Mouse (Mus musculus) myocyte (in vitro differentiated cells): ENCODE results near the gene Mamstr. TPM values are rescaled to one million over a fixed set of nuclear protein-coding genes. Genes with fewer than 3 reads are reported as not detected.

Experiments used
- H3K27me3 ChIP-seq: one replicate; pipeline ENCODE4 v1.6.1; 2011; ENCODE audit not compliant: control insufficient read depth, insufficient read depth, insufficient read length
- H3K36me3 ChIP-seq: one replicate; pipeline ENCODE4 v1.6.1; 2011; ENCODE audit not compliant: control insufficient read depth, insufficient read depth
- H3K4me2 ChIP-seq: one replicate; pipeline ENCODE4 v1.6.1; 2011; ENCODE audit warnings: low read depth, control low read depth
- H3K4me3 ChIP-seq: one replicate; pipeline ENCODE4 v1.5.1; 2011; ENCODE audit warnings: mild to moderate bottlenecking, control low read depth, moderate library complexity
- H3K79me2 ChIP-seq: one replicate; pipeline ENCODE4 v1.6.1; 2011; ENCODE audit not compliant: control insufficient read depth, insufficient read depth
- H3ac ChIP-seq: one replicate; pipeline ENCODE4 v1.6.1; 2011; ENCODE audit not compliant: control insufficient read depth, insufficient read length
- CEBPB ChIP-seq: IDR thresholded peaks from 2 replicates; pipeline ENCODE4 v1.6.1; 2011; ENCODE audit warnings: mild to moderate bottlenecking, moderate library complexity; ENCODE audit not compliant: poor library complexity, insufficient read depth, severe bottlenecking
- E2F4 ChIP-seq: IDR thresholded peaks from one replicate; pipeline ENCODE4 v1.6.1; 2011; ENCODE audit warnings: mild to moderate bottlenecking, control low read depth, moderate library complexity; ENCODE audit not compliant: insufficient read depth
- MAX ChIP-seq: IDR thresholded peaks from one replicate; pipeline ENCODE4 v1.6.1; 2011; ENCODE audit warnings: low read depth, mild to moderate bottlenecking, control low read depth
- MYOD1 ChIP-seq, 3 experiments: IDR thresholded peaks; one replicate each; pipeline ENCODE4 v1.6.1; 2011; ENCODE audit warnings: control low read depth in 2 of 3, low read depth in 2 of 3, mild to moderate bottlenecking in 2 of 3, moderate library complexity in 1 of 3; ENCODE audit not compliant: insufficient read length in 2 of 3, control insufficient read depth in 1 of 3
- MYOG ChIP-seq, 3 experiments: IDR thresholded peaks; one replicate each; pipeline ENCODE4 v1.6.1; 2011; ENCODE audit warnings: control low read depth in 2 of 3, low read depth in 2 of 3, mild to moderate bottlenecking in 2 of 3; ENCODE audit not compliant: insufficient read length in 2 of 3, control insufficient read depth in 1 of 3, insufficient read depth in 1 of 3
- POLR2A ChIP-seq: IDR thresholded peaks from one replicate; pipeline ENCODE4 v1.6.1; 2011; ENCODE audit warnings: low read depth, mild to moderate bottlenecking, control low read depth, moderate library complexity; ENCODE audit not compliant: insufficient read length
- POLR2AphosphoS2 ChIP-seq: IDR thresholded peaks from one replicate; pipeline ENCODE4 v1.6.1; 2011; ENCODE audit warnings: low read depth, control low read depth; ENCODE audit not compliant: insufficient read length
- REST ChIP-seq: IDR thresholded peaks from one replicate; pipeline ENCODE4 v1.6.1; 2011; ENCODE audit warnings: mild to moderate bottlenecking, control low read depth, moderate library complexity; ENCODE audit not compliant: insufficient read depth, insufficient read length
- SRF ChIP-seq: IDR thresholded peaks from one replicate; pipeline ENCODE4 v1.6.1; 2011; ENCODE audit warnings: low read depth; ENCODE audit not compliant: control insufficient read depth, insufficient read length
- TCF12 ChIP-seq: IDR thresholded peaks from one replicate; pipeline ENCODE4 v1.6.1; 2011; ENCODE audit warnings: mild to moderate bottlenecking, control low read depth; ENCODE audit not compliant: poor library complexity, insufficient read depth, severe bottlenecking
- TCF3 ChIP-seq: IDR thresholded peaks from one replicate; pipeline ENCODE4 v1.6.1; 2011; ENCODE audit warnings: low read depth, control low read depth; ENCODE audit not compliant: insufficient read length
- USF1 ChIP-seq: IDR thresholded peaks from one replicate; pipeline ENCODE4 v1.6.1; 2011; ENCODE audit warnings: low read depth, mild to moderate bottlenecking, control low read depth, moderate library complexity
- polyA plus RNA-seq: library from polyadenylated mRNA; unstranded; fragments of >200 nt; fragmentation: generic; extraction: Trizol; gene quantifications from one replicate; pipeline ENCODE4 v1.2.1, GENCODE M21; 2012; ENCODE audit warnings: missing spikeins

The Mamstr gene
- polyA plus RNA-seq, 1 experiment = 12.5 TPM

GRCm38 (mm10) chr7:45625481-45625880, 14.3 kb upstream of the Mamstr start:
- H3K36me3 ChIP-seq = no peaks in the 10 kb centered on the region
- no peaks in the 10 kb centered on the region for H3K27me3 ChIP-seq
- no peak overlapping the region for H3ac ChIP-seq
- H3K4me3 ChIP-seq = no peak overlapping the region
- H3K4me2 ChIP-seq = no peak overlapping the region
- no peaks in the 10 kb centered on the region for H3K79me2 ChIP-seq
- no peak for TF ChIP-seq USF1
- TF ChIP-seq MAX = no peak
- no peak for TF ChIP-seq TCF3
- no peak for TF ChIP-seq MYOG (IDR thresholded peaks at IDR 0.05; ENCODE audit: control insufficient read depth in 1 of 3, insufficient read depth in 1 of 3, insufficient read length in 2 of 3, low read depth in 2 of 3)
- no peak for TF ChIP-seq POLR2A
- TF ChIP-seq REST = no peak
- TF ChIP-seq E2F4 = no peak
- no peak for TF ChIP-seq MYOD1 (IDR thresholded peaks at IDR 0.05; ENCODE audit: control insufficient read depth in 1 of 3, insufficient read length in 2 of 3, low read depth in 2 of 3)
- no peak for TF ChIP-seq CEBPB
- TF ChIP-seq POLR2AphosphoS2 = no peak
- no peak for TF ChIP-seq TCF12
- no peak for TF ChIP-seq SRF

GRCm38 (mm10) chr7:45626571-45627076, 13.2 kb upstream of the Mamstr start:
- Histone ChIP-seq H3K4me3 (no peak overlapping the region), H3K36me3 (no peaks in the 10 kb centered on the region), H3ac (no peak overlapping the region), H3K27me3 (no peaks in the 10 kb centered on the region), H3K4me2 (no peak overlapping the region), H3K79me2 (no peaks in the 10 kb centered on the region)
- TF ChIP-seq CEBPB = no peak
- no peak for TF ChIP-seq USF1
- no peak for TF ChIP-seq MYOD1 (IDR thresholded peaks at IDR 0.05; ENCODE audit: control insufficient read depth in 1 of 3, insufficient read length in 2 of 3, low read depth in 2 of 3)
- TF ChIP-seq TCF12 = no peak
- no peak for TF ChIP-seq MAX
- TF ChIP-seq SRF = no peak
- no peak for TF ChIP-seq POLR2A
- no peak for TF ChIP-seq E2F4
- no peak for TF ChIP-seq POLR2AphosphoS2

GRCm38 (mm10) chr7:45627261-45627660, 12.5 kb upstream of the Mamstr start, which contains the start of gene Rasip1:
Gene Rasip1, plus strand, starts transcription at chr7:45627488.
- Histone ChIP-seq H3K4me3 (no peak within 1 kb of the TSS), H3K79me2 (no peaks in the 10 kb centered on the region), H3K27me3 (no peaks in the 10 kb centered on the region), H3K36me3 (no peaks in the 10 kb centered on the region), H3ac (no peak within 1 kb of the TSS), H3K4me2 (no peak within 1 kb of the TSS)
- TF ChIP-seq E2F4 (no peak), POLR2A (no peak), TCF3 (no peak), TCF12 (no peak)

- TF ChIP-seq E2F4 (no peak), CEBPB (no peak), POLR2AphosphoS2 (no peak), TCF3 (no peak), REST (no peak), MYOD1 (IDR thresholded peaks at IDR 0.05; ENCODE audit: control insufficient read depth in 1 of 3, insufficient read length in 2 of 3, low read depth in 2 of 3) (peak in 1 of 3 experiments; percentile 68), USF1 (no peak), SRF (no peak), MYOG (IDR thresholded peaks at IDR 0.05; ENCODE audit: control insufficient read depth in 1 of 3, insufficient read depth in 1 of 3, insufficient read length in 2 of 3, low read depth in 2 of 3) (peak in 1 of 3 experiments; percentile 20), TCF12 (no peak), POLR2A (peak; percentile 48), MAX (no peak)
- H3ac ChIP-seq = no peak overlapping the region
- H3K27me3 ChIP-seq = no peaks in the 10 kb centered on the region
- no peak overlapping the region for H3K4me3 ChIP-seq
- H3K79me2 ChIP-seq = no peaks in the 10 kb centered on the region
- peak overlapping the region; percentile 24 for H3K4me2 ChIP-seq
- H3K36me3 ChIP-seq = no peaks in the 10 kb centered on the region
Observed at GRCm38 (mm10) chr7:45628364-45629294, 11.1 kb upstream of the Mamstr start.
